Mouse (Mus musculus): ENCODE measurements around the gene Bag5.

DNA sequence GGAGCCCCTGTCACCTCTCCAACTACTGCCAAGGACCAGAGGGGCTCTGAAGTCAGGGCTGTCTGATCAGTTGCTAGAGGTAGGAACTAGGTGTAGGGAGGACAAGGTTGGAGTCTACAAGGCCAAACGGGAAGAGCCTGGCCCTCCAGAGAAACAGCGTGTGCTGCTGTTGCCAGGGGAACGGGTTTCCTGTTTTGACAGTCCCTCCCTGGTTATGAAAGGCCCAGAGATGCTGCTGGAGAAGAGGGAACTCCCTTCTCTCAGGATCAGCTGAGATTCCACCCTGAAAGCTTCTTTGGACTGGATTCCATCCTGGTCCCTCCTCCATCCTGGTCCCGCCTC, 13.0 kb upstream of the Bag5 start:
- no peak for TF ChIP-seq CTCF (IDR thresholded peaks at IDR 0.05; ENCODE audit: borderline replicate concordance, insufficient read depth, low read length)
- no peak for TF ChIP-seq POLR2A (IDR thresholded peaks at IDR 0.05; ENCODE audit: low read depth, low read length)
